Mouse (Mus musculus): ENCODE measurements at regions not wholly inside any gene's neighbourhood (a gene's known extent, or its start where the extent isn't known, plus 50 kb on each side); places are given as distances from the start of the nearest gene placed in this dataset.

DNA sequence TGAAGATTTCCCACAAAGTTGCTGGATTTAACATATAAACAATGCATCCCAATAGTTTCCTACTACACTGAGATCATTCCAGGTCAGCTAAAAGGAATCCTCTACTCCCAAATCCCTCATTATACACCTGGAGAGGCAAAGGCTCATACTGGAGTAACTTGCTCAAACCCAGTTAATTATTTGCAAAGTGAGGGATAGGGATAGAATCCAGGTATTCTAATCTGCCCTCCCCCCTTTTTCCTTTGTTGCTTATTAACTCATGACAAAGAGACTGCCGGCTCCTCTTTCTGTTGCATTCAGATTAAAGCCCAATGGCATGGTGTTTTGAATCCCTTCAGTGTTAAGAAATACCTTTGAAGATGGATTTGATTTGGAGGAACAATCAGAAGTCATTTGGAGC, 308.4 kb downstream of the Epha4 start:
- ChIA-PET POLR2A (no interaction called here), CTCF (no interaction called here)

DNA sequence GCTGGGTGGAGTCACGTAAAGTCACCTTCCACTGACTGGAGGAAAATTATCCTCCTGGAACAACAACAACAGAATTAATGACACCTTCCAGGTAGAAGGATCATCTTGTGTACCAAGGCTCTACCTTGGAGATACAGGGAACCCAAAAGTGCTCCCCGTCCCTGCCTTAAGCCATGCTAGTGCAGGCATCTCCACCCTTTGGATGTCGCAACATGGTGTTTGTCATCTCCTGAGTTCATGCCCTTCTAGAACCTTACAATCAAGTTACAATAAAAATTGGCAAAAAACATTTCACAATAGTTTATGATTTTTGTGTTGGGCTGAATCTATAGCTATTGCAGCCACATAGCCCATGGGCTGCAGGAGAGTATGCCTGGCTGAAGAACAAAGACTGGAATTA, 305.5 kb downstream of the Epha4 start:
- CTCF ChIA-PET = no interaction called here
- POLR2A ChIA-PET = no interaction called here

DNA sequence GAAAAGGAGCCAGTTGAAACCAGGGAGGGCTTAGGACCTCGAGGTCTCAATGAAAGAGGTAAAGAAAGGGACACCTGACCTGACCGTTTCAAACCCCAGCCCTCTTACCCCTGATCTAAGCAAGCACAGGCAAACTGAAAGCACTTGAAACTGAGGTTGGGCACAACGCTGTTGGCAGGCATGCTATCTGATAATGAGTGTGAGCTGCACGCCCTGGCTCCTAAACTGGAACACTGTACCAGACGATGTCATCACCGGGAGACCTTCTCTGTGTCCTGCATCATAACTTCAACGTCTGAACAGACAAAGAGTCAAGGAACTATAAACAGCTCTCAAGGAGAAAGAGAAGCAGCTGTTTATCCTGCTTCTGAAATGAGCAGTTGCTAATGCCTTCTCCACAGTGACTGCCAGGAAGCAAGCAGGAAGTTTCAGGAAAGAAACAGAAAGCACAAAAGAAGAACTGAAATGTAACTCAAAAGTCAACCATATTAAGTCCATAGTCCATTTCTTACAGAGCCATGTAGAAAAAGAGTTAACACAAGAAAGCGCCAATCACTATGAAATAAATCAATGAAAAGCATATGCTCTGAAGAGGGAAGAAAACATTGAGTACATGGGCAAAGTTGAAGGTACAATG, 301.3 kb downstream of the Epha4 start:
- ChIA-PET CTCF (no interaction called here), POLR2A (interaction anchor here in 1 of 4 experiments (1.2 kb wide), 1 partner anchor 21 kb away, joined by 3 read pairs; no protein-coding TSS in a partner anchor)

DNA sequence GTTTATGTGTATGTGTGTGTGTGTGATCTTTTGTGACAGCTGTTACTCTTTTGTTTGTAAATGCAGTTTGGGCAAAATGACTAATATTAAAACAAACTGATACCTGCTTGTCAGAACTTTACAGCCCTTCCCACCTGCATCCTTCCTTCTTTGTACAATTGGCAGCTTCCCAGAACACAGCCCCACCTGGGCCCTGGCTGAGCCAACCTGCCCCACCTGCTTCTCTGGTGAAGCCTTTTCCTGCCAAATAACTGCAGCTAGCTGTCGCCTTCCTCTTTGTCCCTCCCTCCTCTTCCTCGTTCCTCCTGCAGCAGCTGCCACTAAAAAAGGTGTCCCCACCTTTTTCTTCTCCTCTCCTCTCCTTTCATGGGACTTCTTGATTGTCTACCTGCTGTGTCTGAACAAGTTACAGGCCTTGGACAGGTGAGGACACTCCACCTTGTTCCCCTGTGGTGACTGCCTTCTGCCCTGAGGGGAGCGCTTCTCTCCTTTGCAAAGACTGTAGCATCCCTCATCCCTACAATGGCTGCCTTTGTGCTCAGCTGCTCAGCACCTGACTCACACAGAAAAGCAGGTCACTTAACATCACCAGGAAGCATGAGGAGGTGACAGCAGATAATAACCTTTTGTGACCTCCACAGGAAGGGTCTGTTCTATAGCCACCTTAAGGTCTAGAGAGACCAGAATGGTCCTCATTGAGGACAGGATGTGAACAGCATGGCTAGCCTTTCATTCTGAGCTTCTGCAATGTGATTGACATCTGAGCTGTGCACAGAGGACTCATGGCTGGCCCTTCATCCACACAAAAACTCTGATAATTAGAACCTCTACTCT, 295.2 kb downstream of the Epha4 start:
- ChIA-PET POLR2A (interaction anchor here in 1 of 4 experiments (0.6 kb wide), 1 partner anchor 9 kb away, joined by 3 read pairs; no protein-coding TSS in a partner anchor), CTCF (interaction anchor here in 1 of 4 experiments (0.7 kb wide), 1 partner anchor 1251 kb away, joined by 3 read pairs; no protein-coding TSS in a partner anchor)

DNA sequence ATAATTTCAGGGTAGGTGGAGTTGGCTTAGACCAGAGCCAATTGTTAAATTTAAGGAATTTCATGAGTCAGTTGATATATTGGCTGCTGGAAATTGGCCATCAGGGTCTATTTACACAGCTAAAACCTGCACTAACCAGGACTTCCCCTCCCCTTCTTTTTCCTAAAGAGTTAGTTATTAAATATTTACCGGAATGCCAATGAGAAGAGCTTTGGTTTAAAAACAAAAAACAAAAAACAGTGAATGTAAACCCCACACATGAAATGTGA, 294.6 kb downstream of the Epha4 start:
- ChIA-PET CTCF (no interaction called here), POLR2A (no interaction called here)

DNA sequence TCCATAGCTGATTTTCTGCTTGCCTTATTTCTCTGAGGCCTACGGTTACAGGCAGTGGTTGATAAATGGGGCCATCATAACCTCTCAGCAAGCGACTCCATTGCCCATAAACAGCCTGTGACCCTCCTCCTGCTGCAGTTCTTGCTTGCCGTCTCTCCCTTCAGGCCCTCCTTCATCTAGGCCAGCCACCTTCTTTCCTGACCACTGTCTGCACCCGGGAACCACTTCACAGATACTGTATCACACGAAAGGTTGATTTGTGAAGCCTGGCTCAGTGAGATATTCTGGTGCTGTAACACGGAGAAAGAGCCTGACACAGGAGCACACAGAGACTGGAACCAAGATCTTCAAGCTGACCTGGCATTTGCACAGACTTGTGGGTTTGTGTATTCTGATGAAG, 294.1 kb downstream of the Epha4 start:
- POLR2A ChIA-PET = interaction anchor here in 1 of 4 experiments (0.6 kb wide), 1 partner anchor 20 kb away, joined by 3 read pairs; no protein-coding TSS in a partner anchor
- CTCF ChIA-PET = no interaction called here

DNA sequence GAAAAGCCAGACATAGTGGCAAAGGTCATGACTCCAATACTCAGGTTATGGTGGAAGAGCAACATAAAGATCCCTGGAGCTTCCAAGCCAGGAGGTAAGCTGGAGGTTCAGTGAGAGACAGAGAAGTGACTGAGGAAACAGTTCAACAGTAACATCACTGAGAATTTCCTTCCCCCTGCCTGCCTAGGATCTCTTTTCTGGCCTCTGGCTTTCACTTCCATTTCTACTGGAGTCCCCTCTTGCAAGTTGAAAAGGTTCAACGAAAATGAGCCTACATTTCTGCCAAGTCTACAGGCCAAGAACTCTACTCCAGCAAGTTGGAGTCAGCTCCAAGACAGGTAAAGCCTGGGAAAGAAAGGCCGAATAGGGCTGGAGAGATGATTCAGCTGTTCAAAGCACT, 293.0 kb downstream of the Epha4 start:
- POLR2A ChIA-PET = interaction anchor here in 1 of 4 experiments (0.6 kb wide), 1 partner anchor 29 kb away, joined by 4 read pairs; no protein-coding TSS in a partner anchor
- CTCF ChIA-PET = no interaction called here

DNA sequence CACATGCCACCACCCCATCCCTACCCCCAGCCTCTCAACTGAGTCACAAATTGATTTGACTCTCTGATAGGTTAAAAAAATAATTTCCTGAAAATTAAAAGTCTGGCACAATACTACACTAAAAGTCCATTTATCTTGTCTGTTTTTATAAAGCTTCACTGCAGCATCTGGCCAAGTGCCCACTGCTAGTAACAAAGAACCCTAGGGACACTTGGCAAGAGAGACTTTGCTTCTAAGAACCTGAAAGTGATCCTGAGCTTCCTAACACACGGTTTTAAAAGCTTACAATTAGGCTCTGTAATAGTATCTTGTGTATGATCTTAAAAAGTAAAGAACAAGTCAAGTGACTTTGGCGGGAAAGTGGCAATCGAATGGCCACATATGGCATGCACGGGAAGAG, 288.3 kb downstream of the Epha4 start:
- ChIA-PET CTCF (no interaction called here), POLR2A (no interaction called here)

DNA sequence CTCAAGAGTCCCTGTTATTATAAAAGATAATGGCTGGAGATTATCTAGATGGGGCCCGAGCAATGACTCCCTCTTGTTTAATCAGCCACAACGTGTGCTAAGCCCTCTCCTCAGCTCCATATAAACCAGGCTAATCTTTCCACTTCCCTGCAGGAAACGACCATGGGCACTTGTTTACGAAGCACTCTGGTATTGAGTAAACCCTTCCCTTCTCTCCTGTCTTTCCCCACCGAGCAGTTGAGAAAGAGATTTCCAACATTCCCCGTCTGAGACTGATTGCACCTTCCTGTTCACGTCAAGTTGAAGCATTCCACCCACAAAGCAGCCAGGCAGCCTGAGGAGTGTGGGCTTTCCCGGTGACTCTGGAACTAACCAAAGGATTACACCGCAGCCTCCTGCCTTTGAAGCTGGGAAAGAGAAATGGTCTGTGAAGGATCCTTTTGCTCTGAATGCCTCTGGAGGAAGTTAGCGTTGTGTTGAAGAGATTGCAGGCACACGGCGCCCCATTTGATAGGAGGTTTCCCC, 287.8 kb downstream of the Epha4 start:
- ChIA-PET CTCF (no interaction called here), POLR2A (no interaction called here)

DNA sequence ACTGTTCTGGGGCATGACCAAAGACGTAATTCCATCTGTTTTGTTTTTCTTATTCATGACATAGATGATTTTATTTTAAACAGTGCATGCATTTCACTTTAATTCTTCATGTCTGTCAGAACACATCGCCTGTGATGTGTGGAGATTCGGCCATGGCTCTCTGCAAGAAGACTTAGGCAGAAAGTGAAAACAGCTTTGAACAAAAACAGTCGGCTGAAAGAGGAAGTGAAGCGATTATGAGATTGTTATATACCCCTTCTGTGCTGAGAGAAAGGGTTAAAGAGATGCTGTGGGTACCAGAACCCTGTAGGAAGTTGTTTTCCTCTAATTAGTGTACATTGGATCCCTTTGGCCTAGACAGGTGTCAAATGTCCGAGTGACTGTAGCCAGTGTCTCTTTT, 287.1 kb downstream of the Epha4 start:
- ChIA-PET CTCF (no interaction called here), POLR2A (no interaction called here)

DNA sequence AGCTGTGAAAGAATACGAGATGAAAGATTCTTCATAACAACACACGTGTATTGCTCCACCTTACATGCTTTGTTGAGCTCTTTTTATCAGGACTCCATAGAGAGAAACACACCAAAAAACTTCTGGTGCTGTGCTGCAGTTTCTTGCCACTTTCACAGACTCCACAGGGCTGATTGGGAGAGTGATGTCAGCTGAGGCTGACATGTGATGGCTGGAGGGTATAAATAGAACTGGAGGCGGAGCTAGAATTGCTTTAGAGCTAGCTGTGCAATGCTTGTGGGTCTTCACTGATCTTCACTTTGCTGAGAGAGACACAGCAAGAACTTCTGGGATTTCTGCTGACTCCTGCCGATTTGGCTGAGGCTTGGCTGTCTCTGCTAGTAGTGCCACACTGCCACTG, 285.3 kb downstream of the Epha4 start:
- CTCF ChIA-PET = no interaction called here
- POLR2A ChIA-PET = no interaction called here

DNA sequence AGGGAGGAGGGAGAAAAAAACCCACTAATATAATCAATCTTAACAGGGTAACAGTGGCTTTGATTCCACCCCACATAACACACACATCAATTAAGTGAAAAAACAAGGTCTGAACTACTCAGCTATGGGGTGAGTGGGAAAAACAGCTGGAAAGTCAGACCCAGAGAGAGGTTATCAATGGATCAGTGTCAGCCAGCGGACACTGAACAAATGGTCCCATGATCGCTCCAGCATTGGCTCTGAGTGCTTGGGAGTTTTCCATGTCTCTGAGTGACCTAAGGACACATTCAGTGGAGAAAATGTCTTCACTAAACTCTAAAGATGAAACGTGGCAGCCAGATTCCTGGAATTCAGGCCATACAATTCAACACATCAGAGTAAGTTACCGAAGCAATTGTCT, 281.9 kb downstream of the Epha4 start:
- POLR2A ChIA-PET = no interaction called here
- CTCF ChIA-PET = no interaction called here

DNA sequence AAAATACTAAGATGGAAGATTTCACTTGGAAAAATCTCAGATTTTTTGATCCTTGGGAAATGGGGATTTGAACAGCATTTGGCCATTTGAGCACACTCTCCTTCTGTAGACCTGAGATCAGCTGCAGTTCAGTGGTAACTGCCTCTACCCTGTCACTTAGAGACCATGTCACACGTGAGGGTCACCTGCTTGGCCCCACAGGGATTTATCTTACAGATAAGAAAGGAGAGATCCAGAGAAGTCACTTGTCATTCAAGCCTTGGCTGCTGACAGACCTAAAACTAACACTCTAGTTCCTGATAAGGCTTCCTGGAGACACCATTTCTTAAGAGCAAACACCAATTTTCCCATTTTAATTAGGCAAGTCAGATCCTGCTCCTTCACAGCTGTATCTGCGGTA, 270.2 kb downstream of the Epha4 start:
- CTCF ChIA-PET = no interaction called here
- POLR2A ChIA-PET = no interaction called here

DNA sequence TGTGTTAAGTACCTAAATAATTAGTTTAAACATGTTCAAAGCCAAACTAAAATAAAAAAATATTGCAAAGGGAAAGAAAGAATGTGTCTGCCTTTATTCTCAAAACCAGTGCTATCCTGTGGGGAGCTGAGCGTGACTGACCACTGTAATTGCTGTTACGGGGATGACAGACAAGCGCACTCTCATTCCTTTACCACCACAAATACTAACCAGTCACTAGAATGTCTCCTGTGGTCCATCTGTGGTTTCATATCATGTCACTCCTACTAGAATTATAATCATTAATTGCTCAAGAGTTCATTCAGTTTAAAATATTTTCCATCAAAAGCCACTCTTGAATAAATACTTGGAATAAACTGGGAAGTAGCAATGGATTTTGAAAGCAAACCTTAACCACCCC, 268.8 kb downstream of the Epha4 start:
- ChIA-PET CTCF (no interaction called here), POLR2A (no interaction called here)

DNA sequence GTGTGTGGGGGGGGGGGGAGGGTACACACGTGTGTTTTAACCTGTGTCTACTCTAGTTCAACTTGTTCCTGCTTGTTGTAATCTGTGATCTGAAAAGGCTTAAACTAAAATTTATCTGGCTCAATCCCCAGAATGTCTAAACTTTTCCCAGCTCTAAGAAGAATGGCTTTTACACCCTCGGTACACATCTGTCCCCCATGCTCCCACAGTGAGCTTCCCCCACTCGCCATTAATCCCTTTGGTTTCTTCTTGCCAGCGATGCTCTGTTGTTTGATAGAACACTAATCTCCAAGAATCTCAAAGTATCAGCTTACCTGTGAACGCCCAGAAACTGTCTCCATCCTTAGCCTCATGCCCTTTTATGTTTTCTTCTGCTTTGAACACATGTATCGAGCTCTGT, 260.6 kb downstream of the Epha4 start:
- POLR2A ChIA-PET = no interaction called here
- CTCF ChIA-PET = no interaction called here

DNA sequence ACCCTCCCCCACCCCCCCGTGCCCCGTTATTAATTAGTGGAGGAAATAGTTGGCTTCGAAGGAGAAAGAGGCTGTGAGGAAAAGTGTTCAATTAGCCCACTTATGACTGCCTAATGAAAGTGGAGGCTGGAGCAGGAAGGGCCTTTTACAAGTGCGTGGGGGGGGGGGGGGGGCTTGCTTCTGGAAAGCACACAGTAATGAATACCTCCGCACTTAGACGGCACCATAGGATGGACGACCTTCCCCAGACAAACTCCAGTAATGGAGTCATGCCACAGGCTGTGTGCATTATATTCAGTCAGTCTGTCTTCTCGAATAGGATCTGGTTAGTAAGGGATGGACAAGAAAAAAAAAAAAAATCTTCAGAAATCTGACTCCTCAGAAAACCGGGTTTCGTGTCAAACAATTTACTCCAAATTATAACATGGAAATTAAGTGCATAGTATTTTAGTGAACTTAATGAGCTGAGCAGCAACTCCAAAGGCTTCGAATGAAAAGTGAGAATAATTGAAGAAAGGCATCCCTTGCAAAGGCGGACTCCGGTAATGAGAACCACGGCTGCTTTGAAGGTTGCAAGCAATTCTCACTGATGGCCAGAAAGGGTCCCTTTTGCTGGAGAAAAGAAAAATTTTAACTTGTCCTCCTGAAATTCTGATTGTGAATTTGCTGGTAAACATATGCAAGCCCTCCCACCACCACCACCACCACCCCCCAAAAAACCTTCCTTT, 258.6 kb downstream of the Epha4 start:
- CTCF ChIA-PET = no interaction called here
- POLR2A ChIA-PET = no interaction called here

DNA sequence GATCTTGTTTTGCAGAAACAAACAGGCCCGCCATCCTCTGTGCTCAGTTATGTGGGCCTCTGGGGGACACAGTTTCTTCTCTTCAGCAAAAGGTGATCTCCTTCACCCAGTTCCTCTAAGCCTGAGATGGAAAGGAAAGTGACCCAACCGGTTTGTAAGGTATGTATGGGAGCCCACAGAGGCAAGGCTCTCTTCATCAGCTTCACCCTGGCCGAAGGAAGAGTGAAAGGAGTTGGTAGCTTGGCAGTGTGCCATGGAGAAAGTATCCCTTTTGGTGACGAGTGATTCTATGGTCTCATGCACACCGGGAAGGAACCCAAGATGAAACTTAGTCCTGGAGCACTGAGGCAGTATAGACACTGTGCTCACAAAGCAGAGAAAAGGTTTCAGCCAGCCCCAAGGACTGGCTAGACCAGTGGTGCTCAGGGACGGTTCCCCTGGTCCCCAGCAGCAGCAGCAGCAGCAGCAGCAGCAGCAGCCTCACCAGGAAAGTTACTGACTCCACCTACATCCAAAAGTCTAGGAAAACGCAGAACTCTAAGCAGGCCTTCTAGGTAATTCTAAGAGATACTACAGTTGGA, 256.1 kb downstream of the Epha4 start:
- POLR2A ChIA-PET = no interaction called here
- CTCF ChIA-PET = interaction anchor here in 1 of 4 experiments (0.6 kb wide), 1 partner anchor 1565 kb away, joined by 3 read pairs; no protein-coding TSS in a partner anchor

DNA sequence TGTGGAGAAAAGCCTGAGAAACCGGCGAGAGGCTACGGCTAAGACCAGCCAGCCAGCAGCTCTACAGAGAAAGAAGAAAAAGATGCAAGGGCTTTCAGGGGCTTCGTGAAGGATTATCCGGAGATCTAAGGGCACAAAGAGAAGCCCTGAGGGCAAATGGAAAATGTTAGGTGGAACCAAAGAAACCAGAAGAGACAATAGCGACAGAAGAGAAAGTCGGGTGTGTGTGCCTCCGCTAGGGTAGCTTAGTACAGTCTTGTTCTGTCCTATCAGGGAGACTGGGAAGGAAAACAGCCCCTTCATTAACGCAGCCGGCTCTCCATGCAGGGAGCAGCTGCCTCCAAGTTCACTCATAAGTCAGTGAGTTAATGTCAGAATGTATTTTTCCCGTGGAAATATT, 255.1 kb downstream of the Epha4 start:
- POLR2A ChIA-PET = no interaction called here

DNA sequence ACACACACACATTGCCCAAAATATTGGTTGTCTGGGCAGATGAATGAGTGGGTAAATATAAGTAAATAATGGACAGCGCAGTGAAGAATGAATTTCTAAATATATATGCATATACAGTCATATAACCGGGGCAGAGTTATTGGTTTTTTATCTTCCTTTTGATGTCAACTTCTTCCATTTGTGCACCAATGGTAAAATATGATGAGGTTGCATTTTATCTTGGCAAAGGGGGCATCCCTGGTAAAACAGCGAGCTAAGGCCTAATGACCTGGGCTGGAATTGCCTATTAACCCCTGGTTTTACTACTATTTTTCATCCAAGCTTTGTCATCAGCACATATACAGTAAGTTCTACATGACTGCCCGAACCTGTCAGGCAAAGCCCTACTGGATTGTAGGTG, 253.2 kb downstream of the Epha4 start:
- POLR2A ChIA-PET = no interaction called here
- CTCF ChIA-PET = no interaction called here

More for the DNA sequence above, 255.1 kb downstream of the Epha4 start:
- CTCF ChIA-PET = no interaction called here

DNA sequence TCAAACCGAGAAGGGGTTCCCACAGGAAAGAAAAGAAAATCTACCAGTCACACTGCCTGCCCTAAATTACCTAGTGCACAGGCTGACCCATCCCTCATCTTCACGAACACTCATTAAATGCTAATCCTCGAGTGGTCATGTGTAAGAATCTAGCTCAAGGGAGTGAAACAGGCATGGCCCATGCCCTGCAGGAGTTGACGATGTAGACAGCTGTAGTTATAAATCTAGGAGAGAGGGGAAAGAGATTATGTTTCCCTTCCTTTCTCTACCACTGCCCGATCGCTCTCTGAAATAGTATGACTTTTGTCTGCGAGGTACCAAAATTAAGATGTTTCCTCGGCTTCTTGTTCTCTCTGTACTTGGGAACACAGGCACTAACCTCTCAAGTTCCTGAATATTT, 249.2 kb downstream of the Epha4 start:
- POLR2A ChIA-PET = interaction anchor here in 1 of 4 experiments (0.6 kb wide), 1 partner anchor 59 kb away, joined by 3 read pairs; no protein-coding TSS in a partner anchor
- CTCF ChIA-PET = no interaction called here

Measured in embryonic stem cell, embryonic (primary cell).